Mouse (Mus musculus) ES-E14 (cell line): Measurements from ENCODE around the gene Npas3.

ENCODE experiments used
- MAFK ChIP-seq: IDR thresholded peaks from 2 replicates; pipeline ENCODE4 v1.6.1; 2014; ENCODE audit warnings: mild to moderate bottlenecking, low read depth, low read length, inconsistent platforms; ENCODE audit not compliant: insufficient read depth
- ZNF384 ChIP-seq: IDR thresholded peaks from 2 replicates; pipeline ENCODE4 v1.6.1; 2012; ENCODE audit warnings: low read depth, low read length, inconsistent platforms

DNA sequence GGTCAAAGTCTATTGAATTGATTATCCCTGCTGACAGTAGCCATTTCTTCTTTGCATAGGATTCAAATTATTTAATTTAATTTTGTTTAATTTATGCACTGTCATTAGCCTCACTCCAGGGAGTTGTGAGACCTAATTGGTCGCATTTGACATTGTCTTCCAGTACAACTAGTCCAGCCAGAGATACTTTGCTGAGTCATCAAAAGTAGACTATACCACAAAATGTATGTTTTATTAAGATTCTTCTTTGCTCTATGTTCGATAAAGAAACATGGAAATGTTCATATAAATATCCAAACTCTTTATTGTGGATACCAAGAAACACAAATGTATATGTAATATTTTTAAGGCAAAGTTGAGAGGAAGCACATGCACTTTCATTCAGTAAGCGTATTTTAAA is 446.8 kb downstream of the Npas3 start:
- TF ChIP-seq MAFK (peak; percentile 88), ZNF384 (no peak)
